Mouse (Mus musculus): ENCODE measurements at regions not wholly inside any gene's neighbourhood (a gene's known extent, or its start where the extent isn't known, plus 50 kb on each side); places are given as distances from the start of the nearest gene placed in this dataset.
A peak's percentile ranks its signal among the peaks of the same experiment; 100 is the strongest.

DNA sequence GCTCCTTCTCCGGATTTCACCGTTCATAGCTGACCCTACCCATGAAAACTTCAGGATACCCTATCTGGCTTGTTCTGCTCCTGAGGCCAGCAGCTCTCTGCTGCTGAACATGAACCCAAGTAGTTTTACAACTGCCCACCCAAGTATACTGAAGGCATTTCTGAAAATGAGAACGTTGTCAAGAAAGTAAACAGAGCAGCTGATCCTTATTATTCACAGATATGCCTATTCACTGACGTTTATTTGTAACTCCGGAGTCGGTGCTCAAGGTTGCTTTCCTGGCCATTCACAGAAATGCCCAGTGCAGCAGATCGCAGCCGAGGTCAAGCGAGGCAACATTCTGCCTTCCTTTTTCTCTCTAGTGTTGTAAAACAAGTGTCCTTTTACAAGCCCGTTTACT is 128.4 kb upstream of the N6amt1 start:
- DNase-seq (ENCODE audit: low spot score in 2 of 2) = no peak

DNA sequence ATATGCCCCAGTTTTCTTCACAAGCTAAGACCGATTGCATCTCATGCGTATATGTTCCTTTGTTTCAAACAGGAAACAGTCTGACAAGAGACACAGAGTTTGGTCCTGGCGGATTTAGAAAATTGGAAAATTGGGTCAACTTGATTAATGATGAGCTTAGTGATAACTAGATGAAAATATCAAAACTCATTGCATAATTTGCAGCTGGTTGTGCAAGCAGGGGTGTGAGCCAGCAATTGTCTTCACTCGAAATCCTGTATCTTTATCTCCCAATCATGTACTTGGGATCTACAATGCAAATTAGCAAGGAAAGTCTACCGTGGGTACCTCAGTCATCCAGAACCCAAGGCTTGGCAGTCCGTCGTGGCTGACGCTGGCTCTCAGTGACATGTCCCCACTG is 128.9 kb upstream of the N6amt1 start:
- no peak for DNase-seq (ENCODE audit: low spot score in 2 of 2)

DNA sequence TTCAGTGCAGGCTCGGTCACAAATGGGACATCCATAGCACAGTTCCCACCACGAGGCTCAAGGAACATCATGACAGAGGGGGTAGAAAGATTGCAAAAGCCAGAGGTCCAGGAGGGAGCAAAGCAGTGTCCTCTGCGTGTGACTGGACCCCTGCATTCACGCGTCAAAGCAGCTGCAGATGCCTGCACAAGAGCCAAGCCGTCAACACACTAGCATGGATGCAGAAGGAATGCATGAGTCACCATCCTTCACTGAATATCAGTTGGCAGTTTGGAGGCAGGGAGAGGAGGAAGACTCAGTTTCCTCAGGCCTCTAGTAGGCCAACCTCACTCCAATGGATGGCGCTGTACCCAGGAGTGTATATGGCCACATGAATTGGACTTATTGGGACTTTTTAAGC is 130.0 kb upstream of the N6amt1 start:
- DNase-seq (ENCODE audit: low spot score in 2 of 2) = no peak

DNA sequence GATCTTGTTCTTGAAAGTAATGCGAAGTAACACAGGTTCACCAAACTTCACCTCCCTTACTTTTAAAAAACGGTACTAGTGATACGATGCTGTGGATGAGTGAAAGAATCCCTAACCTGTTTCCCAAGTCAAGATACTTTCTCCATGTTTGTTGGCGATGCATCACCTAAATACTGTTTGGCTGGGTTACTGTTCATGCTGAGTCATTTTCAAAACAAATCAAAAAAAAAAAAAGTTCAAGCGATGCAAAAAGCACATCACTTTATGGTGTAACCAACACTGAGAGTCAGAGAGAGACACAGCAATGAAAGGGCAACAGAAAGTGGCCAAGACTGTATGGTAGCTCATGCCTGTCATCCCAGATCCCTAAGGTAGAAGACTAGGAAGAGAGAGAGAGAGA is 133.4 kb upstream of the N6amt1 start:
- DNase-seq (ENCODE audit: low spot score in 2 of 2) = no peak

DNA sequence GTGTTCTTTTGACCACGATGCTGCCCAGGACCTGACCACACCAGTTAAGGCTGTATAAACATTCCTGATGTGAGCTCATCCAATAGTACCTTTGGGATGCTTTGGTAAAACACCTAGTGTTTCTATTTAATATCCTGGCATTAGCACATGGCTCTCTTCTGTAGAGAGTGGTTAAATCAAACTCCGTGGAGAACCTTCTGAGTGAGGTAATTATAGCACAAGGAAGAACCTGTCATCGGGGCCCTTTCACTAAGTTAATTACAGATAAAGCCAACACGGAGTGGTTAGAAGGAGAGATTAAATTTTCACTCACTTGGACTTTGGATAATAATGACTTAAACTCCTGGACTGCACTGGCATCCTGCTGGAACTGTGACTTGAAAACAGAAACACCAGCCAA is 133.8 kb upstream of the N6amt1 start:
- DNase-seq (ENCODE audit: low spot score in 2 of 2) = no peak

GRCm38 (mm10) chr16:87207875-87208274 is 146.1 kb upstream of the N6amt1 start:
- DNase-seq (ENCODE audit: low spot score in 2 of 2) = no peak

DNA sequence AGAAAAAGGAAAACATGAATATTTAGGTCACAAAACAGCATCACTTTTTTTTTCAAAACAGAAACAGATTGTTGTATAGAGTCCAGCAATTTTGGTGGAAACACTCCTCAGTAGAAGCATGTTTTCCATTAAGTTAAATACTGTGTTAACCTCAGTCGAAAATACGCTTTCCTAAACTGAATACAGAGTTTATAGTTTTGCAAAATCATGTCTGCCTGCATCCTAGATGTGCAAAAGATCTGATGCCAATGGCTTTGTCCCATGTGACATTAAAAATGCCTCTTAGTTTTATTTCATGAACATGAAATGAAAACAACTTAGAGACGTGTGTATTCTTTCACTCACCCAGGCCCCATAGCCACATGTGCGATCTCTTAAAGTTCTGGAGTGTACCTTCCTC is 163.5 kb upstream of the N6amt1 start:
- DNase-seq (ENCODE audit: low spot score in 2 of 2) = no peak

DNA sequence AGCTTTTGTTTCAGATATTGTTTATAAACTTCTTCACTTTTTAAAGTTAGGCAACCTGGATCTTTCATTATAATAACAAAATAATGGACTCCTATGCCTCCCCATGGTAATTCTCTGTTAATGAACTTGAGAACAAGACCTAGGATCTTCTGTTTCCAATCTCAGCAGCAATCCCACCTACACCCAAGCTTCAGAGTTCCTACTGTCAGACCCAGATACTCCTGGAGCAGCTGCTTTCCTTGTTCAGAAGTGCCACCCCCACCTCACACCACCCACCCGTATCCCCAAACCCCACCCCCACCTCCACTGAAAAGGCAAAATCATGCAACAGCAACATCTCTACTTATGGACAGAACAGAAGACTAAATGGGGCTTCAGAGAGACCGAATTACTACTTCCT is 165.2 kb upstream of the N6amt1 start:
- DNase-seq (ENCODE audit: low spot score in 2 of 2) = no peak

GRCm38 (mm10) chr16:87172395-87172794 is 181.6 kb upstream of the N6amt1 start:
- DNase-seq (ENCODE audit: low spot score in 2 of 2) = no peak

DNA sequence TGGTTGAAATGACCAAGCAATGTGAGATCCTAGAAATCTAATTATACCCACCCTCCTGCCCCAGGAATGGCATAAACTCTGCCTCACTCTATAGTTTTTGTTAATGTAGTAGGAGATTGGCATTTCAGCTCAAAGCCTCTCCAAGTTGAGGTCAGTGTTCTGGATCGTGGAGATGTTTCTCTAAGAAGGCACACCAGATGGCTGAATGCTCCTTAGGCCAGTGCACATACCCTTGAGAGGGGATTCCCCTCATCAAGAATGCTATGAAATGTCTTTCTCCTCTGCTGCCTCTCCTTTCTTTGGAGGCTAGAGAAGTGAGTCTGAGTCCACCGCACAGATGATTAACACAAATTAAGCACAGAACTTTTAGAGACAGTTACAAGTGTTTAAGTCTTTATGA is 214.7 kb upstream of the N6amt1 start:
- DNase-seq (ENCODE audit: low spot score in 2 of 2) = no peak

DNA sequence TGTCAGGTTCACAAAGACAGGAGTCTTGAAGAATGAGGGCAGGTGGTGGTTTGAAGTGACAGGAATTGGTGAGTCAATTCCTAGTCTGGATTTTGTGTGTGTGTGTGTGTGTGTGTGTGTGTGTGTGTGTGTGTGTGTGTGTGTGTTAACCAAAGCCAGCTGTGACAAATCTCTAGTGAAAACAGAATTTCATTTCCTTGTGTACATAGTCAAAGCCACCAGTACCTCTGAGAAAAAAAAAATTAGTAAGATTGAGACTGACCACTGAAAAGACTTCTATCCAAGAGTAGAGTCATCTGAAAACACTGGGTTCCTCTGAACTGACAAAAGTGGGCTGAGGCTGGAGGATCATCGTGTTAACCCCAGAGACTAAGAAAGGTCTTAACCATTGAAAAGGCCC is 217.5 kb upstream of the N6amt1 start:
- DNase-seq (ENCODE audit: low spot score in 2 of 2) = no peak

DNA sequence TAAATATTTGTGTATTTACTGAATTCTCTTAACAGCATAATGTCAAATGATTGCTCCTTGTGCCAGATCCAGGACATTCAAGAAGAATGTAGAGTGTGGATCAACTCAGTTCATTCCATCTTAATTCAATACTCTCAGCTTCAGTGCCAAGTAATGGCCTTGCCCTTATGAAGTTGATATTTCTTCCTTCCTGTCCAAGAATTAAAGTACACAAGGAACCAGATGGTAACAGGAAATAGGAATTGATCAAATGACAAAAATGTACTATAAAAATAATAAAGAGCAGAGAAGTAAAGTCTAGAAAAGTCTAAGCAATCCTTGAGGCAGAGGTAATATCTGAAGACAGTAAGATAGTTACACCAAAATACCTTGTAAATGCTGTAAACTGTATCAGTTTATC is 219.5 kb upstream of the N6amt1 start:
- DNase-seq (ENCODE audit: low spot score in 2 of 2) = no peak

GRCm38 (mm10) chr16:87133874-87134273 is 220.1 kb upstream of the N6amt1 start:
- DNase-seq (ENCODE audit: low spot score in 2 of 2) = no peak

GRCm38 (mm10) chr16:87132082-87132481 is 221.9 kb upstream of the N6amt1 start:
- DNase-seq (ENCODE audit: low spot score in 2 of 2) = no peak

DNA sequence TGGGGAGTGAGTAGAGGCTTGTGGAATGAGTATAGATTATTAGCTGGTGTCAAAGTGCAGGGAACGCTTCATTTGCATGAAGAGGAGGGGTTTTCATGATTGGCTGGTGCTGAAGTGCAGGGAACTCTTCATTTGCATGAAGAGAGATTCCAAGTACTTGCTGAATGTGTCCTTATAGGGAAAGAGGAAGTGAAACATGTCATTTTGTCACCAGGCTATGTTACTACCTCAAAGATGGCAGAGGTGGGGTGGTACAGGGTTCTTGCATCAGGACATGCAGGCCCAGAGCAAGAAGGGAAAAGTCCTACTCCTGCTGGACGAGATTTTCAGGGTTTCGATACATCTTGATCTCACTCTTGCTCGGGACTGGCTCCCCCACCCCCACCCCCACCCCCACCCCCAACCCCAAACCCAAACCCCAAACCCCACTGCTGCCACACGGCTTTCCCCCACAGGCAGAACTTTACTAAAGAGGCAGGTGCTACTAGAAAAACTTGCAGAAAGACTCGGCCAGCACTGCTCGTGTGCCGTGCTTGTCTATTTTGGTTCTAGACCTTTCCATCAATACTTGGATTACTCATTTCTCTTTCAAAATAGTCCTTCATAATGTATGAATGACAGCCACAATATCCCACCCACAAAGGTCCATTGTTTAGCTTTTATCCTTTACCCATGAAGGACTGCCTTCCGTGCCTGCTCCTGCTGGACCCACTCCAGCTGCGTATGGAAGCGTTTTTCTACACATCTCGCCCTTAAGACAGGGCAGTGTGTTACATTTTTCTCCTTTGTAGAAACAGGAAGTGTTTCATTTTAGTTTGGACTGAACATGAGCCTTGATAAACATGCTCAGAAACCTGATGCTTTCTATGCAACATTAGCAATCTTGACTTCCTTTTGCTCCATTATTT is 223.0 kb upstream of the N6amt1 start:
- no peak for DNase-seq (ENCODE audit: low spot score in 2 of 2)

- no peak for DNase-seq (ENCODE audit: low spot score in 2 of 2)
These were observed 225.0 kb upstream of the N6amt1 start for GRCm38 (mm10) chr16:87129021-87129420.

- peak in 1 of 2 experiments; percentile 33 for DNase-seq (ENCODE audit: low spot score in 2 of 2)
These were observed 225.8 kb upstream of the N6amt1 start for GRCm38 (mm10) chr16:87128230-87128629.

DNA sequence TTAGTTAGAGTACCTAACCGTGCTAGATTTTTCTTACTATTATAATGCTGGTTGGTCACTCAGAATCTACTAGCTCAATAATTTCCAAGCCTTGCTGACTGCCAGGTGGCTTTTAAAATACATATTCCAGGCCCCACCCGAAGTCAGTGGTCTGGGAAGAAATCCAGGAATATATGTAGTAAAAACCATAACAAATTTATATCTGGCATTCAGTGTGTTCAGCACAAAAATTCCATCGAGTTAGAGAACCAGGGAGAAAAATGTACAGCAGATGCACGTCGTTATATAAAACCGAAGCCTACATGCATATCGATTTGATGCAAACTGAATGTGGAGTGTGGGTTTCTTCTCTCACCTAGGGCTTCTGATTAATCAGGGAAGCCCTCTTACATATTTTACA is 229.5 kb upstream of the N6amt1 start:
- DNase-seq (ENCODE audit: low spot score in 2 of 2) = peak in 1 of 2 experiments; percentile 5

DNA sequence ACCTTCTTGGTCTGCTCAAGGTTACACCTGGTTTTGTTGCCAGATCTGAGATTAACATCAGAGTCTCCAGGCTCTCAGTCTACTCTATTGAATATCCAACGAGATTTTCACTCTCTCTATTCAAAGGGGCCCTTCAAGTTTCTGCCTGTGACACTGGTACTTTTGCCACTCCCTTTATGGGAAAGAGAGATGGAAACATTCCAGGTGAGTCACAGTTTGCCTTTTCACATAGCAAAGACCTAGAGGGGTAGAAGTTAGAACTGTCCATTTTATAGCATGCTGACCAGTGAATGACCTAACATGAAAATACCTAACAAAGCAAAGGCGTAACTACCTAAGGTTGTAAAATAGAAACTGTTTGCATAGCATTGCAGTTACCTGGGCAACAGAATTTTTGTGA is 250.4 kb upstream of the N6amt1 start:
- no peak for DNase-seq (ENCODE audit: low spot score in 2 of 2)

GRCm38 (mm10) chr16:87102057-87102456 is 251.9 kb upstream of the N6amt1 start:
- DNase-seq (ENCODE audit: low spot score in 2 of 2) = peak in 1 of 2 experiments; percentile 2

DNA sequence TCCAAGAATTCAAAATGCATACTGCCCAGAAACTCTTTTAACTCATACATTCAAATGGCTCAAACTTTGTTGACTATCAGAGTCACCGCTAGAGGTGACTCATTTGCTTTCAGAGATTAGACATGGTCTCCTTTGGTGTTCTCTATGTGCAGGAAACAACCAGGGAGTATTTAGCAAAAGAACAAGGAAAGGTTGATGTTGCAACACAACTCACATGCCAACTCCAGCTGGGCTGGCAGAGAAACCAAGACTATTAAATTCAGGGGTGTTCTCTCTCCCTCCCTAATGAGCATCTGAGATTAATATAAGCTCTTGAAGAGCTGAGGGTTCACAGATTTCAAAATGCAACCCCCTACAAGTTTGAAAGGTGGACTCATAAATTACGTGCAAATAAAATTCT is 262.0 kb upstream of the N6amt1 start:
- DNase-seq (ENCODE audit: low spot score in 2 of 2) = no peak

- DNase-seq (ENCODE audit: low spot score in 2 of 2) = no peak
These were observed 264.7 kb upstream of the N6amt1 start for GRCm38 (mm10) chr16:87089322-87089721.

- DNase-seq (ENCODE audit: low spot score in 2 of 2) = no peak
These were observed 270.5 kb upstream of the N6amt1 start for GRCm38 (mm10) chr16:87083505-87083904.

GRCm38 (mm10) chr16:87077385-87077784 is 276.6 kb upstream of the N6amt1 start:
- no peak for DNase-seq (ENCODE audit: low spot score in 2 of 2)
